ENCODE assay signal across 10 mouse cellular contexts in the genomic region with DNA sequence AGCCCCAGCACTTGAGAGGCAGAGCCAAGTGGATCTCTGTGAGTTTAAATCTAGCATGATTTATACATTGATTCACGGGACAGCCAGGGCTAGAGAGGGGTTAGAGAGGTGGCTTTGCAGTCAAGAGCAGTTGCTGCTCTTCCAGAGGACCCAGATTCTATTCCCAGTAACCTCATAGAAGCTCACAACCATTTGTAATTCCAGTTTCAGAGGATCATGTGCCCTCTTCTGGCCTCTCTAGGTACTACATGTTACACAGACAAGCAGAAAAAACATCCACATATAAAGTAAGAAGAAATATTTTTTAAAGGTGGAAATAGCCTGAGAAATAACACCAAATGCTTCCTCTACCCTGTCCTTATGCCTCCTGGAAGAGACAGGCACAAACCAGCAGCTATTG. TPM values are rescaled to one million over a fixed set of nuclear protein-coding genes. Genes with fewer than 3 reads are reported as not detected.
DNase-seq lines count a peak whose midpoint lies in the region; ATAC-seq and TF ChIP-seq lines count a peak whose summit lies in the region.
"Had no signal": no experiment of that assay in that cellular context is flagged by ENCODE, and none has a peak within 500 bp of the region (broad histone marks: within the 10 kb centered on the region; RNA-seq: fewer than 3 reads in every experiment).

No protein-coding gene starts in this region.

- no peaks in the 10 kb centered on the region for H3K36me3 ChIP-seq in midbrain, postnatal 0 days (ENCODE audit: insufficient read depth, low read length)
- H3K36me3 ChIP-seq in midbrain, embryonic 10.5 days, result no peaks in the 10 kb centered on the region
- H3K36me3 ChIP-seq in stomach, postnatal 0 days (ENCODE audit: control insufficient read depth, insufficient read depth, low read length), result no peaks in the 10 kb centered on the region
- H3K36me3 ChIP-seq: lung, embryonic 15.5 days had no signal

- H3K9me3 ChIP-seq in midbrain, postnatal 0 days (ENCODE audit: low read length), result no peaks in the 10 kb centered on the region
- no peaks in the 10 kb centered on the region for H3K9me3 ChIP-seq in midbrain, embryonic 10.5 days (replicated peaks)
- H3K9me3 ChIP-seq in stomach, postnatal 0 days (ENCODE audit: control insufficient read depth, low read length), result no peaks in the 10 kb centered on the region
- H3K9me3 ChIP-seq: lung, embryonic 15.5 days had no signal

- no peak overlapping the region for H3K4me2 ChIP-seq in midbrain, postnatal 0 days (ENCODE audit: low read depth, low read length, poor library complexity, severe bottlenecking)
- no peak overlapping the region for H3K4me2 ChIP-seq in stomach, postnatal 0 days (replicated peaks; ENCODE audit: low read depth)
- H3K4me2 ChIP-seq: lung, embryonic 15.5 days had no signal

- ATAC-seq in midbrain, postnatal 0 days (ENCODE audit: low FRiP score), result no peak
- ATAC-seq in stomach, postnatal 0 days (ENCODE audit: low FRiP score, low TSS enrichment), result no peak

- DNase-seq in gastrocnemius, adult 2 months, result no peak
- DNase-seq in gastrocnemius, postnatal 10 days, result no peak
- no peak for DNase-seq in midbrain, postnatal 0 days (ENCODE audit: low spot score)
- DNase-seq in midbrain, embryonic 10.5 days (ENCODE audit: low spot score), result no peak
- peak; percentile 45 for DNase-seq in adipocyte (ENCODE audit: low spot score)
- no peak for DNase-seq in stomach, postnatal 0 days (ENCODE audit: low spot score)
- DNase-seq in left cerebral cortex, postnatal 10 days (ENCODE audit: extremely low spot score in 1 of 2, low spot score in 2 of 2), result no peak
- DNase-seq in testis, postnatal 10 days (ENCODE audit: low spot score), result no peak

- intact Hi-C loops in gastrocnemius, adult 2 months (cut with DNase I), result loop anchor here (2.0 kb wide), 1 partner anchor 142 kb away; no protein-coding TSS in a partner anchor
- intact Hi-C loops in left cerebral cortex, postnatal 10 days (cut with DNase I), result no loop called here

- H3K4me1 ChIP-seq in midbrain, postnatal 0 days (ENCODE audit: insufficient read depth, low read length), result peaks cover 11% of the 10 kb centered on the region
- H3K4me1 ChIP-seq in midbrain, embryonic 10.5 days, result peaks cover 21% of the 10 kb centered on the region
- H3K4me1 ChIP-seq in stomach, postnatal 0 days (replicated peaks; ENCODE audit: control insufficient read depth, insufficient read depth), result peaks cover 3% of the 10 kb centered on the region; the same call in 1 of the 2 replicates

- no peak overlapping the region for H3K9ac ChIP-seq in midbrain, postnatal 0 days (replicated peaks; ENCODE audit: low read length, poor library complexity, severe bottlenecking)
- H3K9ac ChIP-seq in stomach, postnatal 0 days (ENCODE audit: low read length), result no peak overlapping the region
- H3K9ac ChIP-seq: lung, embryonic 15.5 days had no signal

- no peak for TF ChIP-seq EP300 in stomach, postnatal 0 days (optimal IDR thresholded peaks at IDR 0.05)

- WGBS in midbrain, postnatal 0 days, result 47% methylated on average over 1 of the region's 1 CpGs
- WGBS in midbrain, embryonic 10.5 days, result 34% methylated on average over 1 of the region's 1 CpGs
- 63% methylated on average over 1 of the region's 1 CpGs for WGBS in stomach, postnatal 0 days

- no peak overlapping the region for H3K27ac ChIP-seq in gastrocnemius, adult 2 months
- no peak overlapping the region for H3K27ac ChIP-seq in midbrain, postnatal 0 days (ENCODE audit: low read depth, low read length)
- no peak overlapping the region for H3K27ac ChIP-seq in midbrain, embryonic 10.5 days (replicated peaks)
- H3K27ac ChIP-seq in stomach, postnatal 0 days (replicated peaks), result no peak overlapping the region
- H3K27ac ChIP-seq: lung, embryonic 15.5 days had no signal

- H3K4me3 ChIP-seq in gastrocnemius, adult 2 months, result no peak overlapping the region
- H3K4me3 ChIP-seq in midbrain, postnatal 0 days (ENCODE audit: low read depth, low read length), result no peak overlapping the region
- no peak overlapping the region for H3K4me3 ChIP-seq in midbrain, embryonic 10.5 days
- no peak overlapping the region for H3K4me3 ChIP-seq in stomach, postnatal 0 days (ENCODE audit: low read depth, low read length)
- H3K4me3 ChIP-seq: erythroblast, embryonic 14.5 days; lung, embryonic 15.5 days had no signal

- peak; percentile 83 for TF ChIP-seq CTCF in gastrocnemius, adult 2 months (IDR thresholded peaks at IDR 0.05)
- TF ChIP-seq CTCF in midbrain, postnatal 0 days (IDR thresholded peaks at IDR 0.05), result peak; percentile 62
- peak; percentile 75 for TF ChIP-seq CTCF in stomach, postnatal 0 days (IDR thresholded peaks at IDR 0.05; ENCODE audit: low read depth)

- 0 out of 2 replicates have a peak, but pooled peaks cover 3% of the 10 kb centered on the region for H3K27me3 ChIP-seq in midbrain, postnatal 0 days (ENCODE audit: insufficient read depth, low read length)
- peaks cover 86% of the 10 kb centered on the region for H3K27me3 ChIP-seq in midbrain, embryonic 10.5 days (ENCODE audit: low read depth, poor library complexity, severe bottlenecking)
- H3K27me3 ChIP-seq in stomach, postnatal 0 days (ENCODE audit: control insufficient read depth, insufficient read depth, low read length), result no peaks in the 10 kb centered on the region

RNA-seq across cellular contexts. Expression of a gene that starts 36.2 kb away (rescaled TPM):
- total RNA-seq in gastrocnemius, adult 2 months (2021), result 10 to 100 TPM; 10.8 to 12.7 TPM
- 10 to 100 TPM; 10.5 to 12.2 TPM for total RNA-seq in gastrocnemius, postnatal 10 days (2021)
- 33.2 and 42.9 TPM in 2 replicates for total RNA-seq in midbrain, postnatal 0 days (2014; rRNA removed)
- polyA plus RNA-seq in midbrain, postnatal 0 days (2015; fragmentation: Nextera tagmentation; extraction: Ambion mirVana), result 13.6 and 14.1 TPM in 2 replicates
- 24.6 and 26.4 TPM in 2 replicates for polyA plus RNA-seq in midbrain, embryonic 10.5 days (2016; fragmentation: Nextera tagmentation; extraction: Ambion mirVana)
- polyA plus RNA-seq in stomach, postnatal 0 days (2015; fragmentation: Nextera tagmentation; extraction: Ambion mirVana), result 10.6 and 11.2 TPM in 2 replicates
- total RNA-seq in left cerebral cortex, postnatal 10 days (2021), result 10 to 100 TPM; 17.5 to 18.2 TPM
